Mouse (Mus musculus) NIH3T3 (cell line): ENCODE measurements around the gene Samd14.

Experiments
- DNase-seq: peaks from one replicate; pipeline ENCODE4 v3.0.0-alpha.2; 2012; ENCODE audit warnings: low read depth

Samd14 gene

DNA sequence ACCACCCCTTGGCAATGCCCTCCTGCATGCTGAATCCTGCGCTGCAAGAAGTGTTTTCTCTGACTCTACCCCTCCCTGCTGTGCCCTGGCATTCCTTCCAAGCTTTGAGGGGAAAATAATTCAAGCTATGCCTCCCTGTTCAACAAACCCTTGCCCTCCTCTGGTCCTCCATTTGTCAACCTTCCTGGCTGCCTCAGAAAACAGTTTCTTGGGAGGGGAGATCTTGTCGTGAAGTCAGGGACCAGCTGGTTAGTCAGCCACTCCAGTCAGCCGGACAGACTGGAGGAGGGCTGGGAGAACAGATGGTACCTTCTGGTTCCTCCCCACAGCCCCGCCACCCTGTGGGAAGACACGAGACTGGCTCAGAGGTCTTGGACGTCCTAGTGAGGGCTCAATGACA is 27.6 kb downstream of the Samd14 start:
- DNase-seq, result no peak

DNA sequence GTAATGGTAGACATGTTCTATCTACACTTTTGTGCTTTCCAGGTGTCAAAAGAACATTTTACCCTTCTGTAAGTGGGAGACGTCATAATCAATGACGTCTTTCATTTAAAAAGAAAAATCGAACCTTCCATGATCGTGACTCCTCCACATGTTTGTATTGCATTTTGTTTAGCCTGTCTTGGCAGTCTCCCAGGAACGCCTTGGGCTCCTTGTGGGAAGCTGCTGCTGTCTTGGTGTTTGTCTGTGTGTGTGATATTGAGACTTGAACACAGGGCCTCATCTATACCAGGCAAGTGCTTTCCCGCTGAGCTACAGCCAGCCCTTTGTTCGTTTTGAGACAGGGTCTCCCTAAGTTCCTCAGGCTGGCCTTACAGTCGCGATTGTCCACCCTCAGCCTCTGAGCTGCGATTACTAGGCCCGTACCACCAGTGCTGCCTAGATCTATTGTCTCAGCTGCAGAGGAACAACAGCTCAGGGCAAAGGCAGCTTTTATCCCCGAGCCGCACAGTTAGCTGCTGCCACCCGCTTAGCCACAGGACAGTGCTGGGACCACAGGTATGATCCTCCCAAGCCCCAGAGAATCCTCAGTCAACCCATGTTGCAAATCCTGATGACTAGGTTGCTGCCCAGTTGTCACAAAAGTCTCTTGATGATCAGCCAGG is 28.6 kb downstream of the Samd14 start:
- peak; percentile 31 for DNase-seq

DNA sequence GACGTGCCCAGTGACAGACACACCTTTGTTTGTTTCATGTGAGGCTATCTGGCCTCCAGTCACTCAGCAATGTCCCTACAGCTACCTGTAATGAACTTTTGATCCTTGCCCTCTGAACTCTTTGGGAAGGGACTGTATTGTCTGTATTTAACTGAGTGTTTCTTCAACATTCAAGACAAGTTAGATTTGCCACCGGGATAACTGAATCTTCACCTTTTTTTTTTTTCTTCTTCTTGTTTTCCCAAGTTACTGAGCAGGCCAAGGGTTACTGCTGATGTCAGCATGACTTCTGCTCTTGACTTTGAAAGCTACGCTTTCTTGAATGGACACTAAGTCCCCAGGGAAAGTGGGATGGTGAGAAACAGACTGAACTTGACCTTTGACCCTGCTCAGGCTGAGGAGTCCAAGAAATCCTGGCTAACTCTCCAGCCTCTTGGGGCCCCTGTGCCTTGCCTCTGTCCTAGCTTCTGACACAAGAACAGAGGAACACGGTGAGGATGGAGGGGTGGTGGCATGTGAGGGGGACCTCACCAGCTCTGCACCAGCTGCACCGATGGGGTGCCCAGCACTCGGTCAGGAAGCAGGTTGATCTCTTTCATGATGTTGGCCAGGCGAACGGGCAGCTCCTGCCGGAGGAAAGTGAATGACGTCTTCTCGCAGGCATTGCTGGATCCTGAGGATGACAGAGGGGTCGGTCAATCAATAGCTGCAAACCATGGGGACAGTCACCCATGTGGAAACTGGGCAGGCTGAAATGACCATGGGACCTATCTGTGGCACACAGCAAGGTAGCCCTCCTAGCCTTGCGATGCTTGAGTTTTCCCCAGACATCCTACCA is 29.4 kb downstream of the Samd14 start:
- DNase-seq, result no peak

DNA sequence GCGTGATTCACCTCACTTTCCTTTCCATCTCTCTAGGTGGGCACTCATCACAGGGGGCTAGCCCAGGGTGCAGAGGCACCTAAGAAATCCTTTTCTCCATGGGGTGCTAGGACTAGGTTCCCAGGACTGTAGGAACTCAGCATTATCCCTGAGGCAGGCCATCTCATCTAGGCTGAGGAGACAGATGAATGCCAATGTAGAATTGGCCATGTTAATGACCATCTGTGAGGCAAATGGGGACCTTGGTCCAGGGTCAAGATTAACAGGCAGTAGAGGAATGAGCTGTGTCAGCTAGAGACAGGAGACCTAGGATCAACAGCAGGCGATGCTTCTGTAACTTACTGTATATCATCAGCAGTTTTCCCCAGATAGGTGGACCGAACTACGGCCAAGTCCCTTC is 30.1 kb downstream of the Samd14 start:
- DNase-seq, result no peak

DNA sequence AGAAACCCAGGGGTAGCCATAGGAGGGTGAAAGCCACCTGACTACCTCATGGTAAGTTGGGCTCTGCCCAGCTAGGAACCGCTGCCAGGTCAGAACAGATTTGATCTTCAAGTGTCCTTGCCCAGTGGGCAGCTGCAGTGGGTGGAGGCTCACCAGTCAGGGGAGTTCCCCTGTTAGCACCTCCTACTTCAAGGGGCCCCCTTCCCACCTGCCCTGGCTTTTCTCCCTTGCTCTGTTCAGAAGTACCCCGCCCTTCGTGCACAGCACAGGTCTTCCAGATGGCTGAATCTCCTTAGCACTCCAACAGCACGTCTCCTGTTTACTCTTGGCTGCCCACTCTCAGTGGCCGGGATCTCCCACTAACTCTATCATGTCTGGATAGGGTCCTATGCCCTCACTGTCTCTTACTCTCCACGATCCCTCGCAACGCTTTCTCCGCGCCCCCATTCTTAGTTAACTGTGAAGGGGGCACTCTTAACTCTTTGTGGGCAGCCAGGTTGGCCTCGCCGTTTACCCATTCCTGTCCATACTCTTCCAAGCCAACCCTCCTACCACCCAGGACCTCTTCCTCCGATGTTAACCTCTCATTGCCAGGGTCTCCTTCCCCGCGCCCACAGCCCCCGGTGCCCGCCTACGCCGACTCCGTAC is 30.9 kb downstream of the Samd14 start:
- DNase-seq, result peak; percentile 33

DNA sequence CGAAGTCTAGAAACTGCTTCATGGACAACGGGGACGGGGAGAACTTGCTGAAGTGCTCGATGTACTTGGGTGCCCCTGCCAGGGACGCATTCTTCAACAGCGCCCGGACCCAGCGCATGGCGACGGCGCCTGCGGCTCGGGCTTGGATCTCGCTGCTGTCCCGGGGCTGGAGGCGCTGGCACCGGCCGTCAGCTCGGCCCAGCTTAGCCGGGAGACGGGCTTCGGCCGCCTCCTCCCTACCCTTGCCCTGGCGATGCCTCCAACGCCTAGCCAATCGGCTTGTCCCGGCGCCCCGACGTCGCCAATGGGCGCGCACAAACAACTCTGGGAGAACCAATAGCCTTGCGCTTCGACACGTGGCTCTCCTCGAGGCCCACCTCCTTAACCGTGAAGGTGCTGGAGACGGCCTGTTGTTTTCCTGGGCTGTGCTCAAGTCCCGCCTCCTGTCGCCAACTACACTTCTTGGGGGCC is 31.5 kb downstream of the Samd14 start, which contains the start of gene Pdk2:
TSS of gene Pdk2 (minus strand) at position 216 of the 471 bp plus-strand sequence.
- peak; percentile 97 for DNase-seq

DNA sequence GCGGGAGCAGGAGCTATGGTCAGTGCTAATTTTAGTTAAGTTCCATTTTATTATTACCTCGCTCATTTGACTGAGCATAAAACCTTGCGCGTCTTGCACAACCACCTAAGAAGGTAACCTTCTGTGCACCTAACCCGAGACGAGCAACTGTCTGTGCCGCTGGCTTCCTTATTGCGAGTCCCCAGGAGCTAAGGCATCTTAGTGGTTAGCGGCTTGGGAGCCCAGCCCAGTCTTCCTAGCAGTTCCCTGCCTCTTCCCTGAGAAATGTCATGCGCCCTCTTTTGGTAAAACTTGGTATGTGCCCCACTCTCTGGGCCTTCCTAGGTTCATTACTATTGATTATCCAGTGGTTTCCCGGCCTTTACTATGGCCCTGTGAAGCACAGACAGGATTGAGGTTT is 32.4 kb downstream of the Samd14 start:
- DNase-seq, result peak; percentile 93

DNA sequence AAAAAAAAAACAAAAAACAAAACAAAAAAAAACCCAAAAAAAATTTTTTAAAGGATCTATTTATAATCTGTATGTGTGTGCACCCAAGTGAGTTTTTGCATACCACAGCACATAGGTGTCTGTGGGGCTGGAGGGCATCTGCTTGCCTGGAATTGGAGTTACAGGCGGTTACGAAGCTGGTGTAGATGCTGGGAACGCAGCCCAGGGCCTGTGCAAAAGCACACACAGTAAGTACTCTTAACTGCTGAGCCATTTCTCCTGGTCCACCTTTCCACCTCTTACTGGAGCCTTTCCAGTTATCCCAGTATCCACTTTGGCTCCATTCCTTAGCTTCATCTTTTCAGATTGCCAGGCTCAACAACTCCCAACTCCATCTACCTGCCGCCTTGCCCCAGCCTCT is 33.4 kb downstream of the Samd14 start:
- no peak for DNase-seq

DNA sequence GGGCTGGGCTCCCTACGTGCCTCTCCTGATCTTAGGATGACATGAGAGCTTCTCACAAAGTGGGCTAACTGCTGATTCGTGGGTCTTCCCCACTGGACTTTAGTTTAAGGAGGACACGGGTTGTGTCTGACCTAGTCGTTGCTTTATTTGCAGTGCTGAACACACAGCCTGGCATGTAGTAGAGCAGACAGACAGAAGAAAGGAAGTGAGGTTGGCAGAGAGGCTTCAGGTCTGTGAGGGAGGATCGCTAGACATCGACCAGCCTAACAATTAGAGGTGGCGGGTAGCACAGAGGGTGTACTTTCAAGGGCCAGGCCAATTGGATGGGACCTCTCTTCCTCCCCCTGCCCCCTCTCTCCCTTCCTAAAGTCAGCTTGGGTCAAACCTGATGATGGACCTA is 33.9 kb downstream of the Samd14 start:
- no peak for DNase-seq

DNA sequence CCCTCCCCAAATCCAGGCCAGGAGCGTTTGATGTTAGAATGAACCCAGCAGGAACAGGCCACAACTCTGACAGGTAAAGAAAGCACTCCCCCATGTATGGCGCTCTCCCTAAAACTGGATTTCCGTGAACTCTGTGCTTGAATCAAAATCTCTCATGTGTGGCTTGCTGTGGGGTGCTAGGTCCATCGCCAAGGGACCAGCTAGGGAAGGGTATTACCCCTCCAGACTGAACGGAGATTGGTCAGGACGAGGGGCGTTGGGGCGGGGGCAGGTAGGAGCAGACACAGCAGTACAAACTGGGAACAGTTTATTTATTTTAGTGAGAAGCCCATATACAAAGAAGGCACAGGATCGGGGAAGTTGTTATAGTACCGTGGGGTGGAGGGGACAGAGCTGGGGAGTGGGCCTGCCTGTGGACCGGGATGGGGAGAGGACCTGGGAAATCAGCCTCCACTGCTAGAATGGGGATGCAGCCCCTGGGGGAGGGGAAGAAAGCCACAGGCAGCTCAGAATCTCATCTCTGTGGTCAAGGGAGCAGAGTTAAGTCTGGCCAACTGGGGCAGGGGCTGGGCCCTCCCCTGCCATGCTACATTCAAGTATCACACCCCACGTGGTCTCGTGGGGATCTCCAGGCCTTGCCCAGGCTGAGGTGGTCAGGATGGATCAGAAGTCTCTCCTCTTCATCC is 34.6 kb downstream of the Samd14 start:
- no peak for DNase-seq

DNA sequence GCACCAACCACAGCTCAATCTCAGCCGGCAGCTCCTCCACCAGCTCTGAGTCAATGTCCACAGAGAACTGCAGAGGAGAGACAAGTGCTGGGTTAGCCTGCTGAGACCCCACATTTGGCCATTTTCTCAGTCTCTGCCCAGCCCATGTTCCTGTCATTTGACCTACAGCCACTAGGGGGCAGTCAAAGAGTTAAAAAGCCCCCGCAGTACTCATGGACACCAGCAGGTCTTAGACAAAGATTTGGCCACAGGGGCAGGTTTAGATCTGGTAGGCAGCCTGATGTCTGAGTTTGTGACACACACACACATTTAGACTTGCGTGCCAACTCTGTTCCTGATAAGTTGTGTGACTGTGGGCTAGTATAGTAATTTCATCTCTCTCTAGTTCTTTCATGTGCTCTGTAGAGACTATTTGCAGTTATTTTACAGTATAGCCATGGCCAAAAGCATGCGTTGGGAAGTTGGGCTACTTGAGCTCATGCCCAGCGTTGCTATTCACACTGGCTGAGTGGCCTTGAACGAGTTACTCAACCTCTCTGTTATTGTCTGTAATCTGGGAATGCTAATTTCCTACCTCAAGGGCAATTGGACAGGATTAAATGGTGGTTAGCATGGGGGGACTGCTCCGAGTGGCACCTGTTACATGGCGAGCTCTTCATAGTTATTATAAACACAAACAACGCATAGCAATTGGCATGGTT is 37.5 kb downstream of the Samd14 start:
- DNase-seq, result peak; percentile 81

DNA sequence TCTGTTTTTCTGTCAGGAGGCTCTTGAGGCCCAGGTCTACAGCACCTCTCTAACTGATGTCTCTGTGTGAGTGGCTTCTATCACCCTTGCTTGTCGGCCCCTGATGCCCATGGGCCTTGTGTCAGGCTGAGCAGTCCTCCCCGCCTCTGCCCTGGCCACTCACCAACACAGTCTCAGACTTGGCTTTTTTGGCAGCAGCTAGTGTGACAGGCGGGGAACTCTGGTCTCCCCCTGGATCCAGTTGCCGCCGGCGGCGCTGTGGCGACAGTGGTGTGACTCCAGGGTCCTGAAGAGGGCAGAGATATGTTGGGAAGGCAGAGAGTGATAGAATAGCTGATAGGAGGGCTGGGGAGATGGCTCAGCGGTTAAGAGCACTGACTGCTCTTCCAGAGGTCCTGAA is 43.4 kb downstream of the Samd14 start:
- DNase-seq, result no peak

DNA sequence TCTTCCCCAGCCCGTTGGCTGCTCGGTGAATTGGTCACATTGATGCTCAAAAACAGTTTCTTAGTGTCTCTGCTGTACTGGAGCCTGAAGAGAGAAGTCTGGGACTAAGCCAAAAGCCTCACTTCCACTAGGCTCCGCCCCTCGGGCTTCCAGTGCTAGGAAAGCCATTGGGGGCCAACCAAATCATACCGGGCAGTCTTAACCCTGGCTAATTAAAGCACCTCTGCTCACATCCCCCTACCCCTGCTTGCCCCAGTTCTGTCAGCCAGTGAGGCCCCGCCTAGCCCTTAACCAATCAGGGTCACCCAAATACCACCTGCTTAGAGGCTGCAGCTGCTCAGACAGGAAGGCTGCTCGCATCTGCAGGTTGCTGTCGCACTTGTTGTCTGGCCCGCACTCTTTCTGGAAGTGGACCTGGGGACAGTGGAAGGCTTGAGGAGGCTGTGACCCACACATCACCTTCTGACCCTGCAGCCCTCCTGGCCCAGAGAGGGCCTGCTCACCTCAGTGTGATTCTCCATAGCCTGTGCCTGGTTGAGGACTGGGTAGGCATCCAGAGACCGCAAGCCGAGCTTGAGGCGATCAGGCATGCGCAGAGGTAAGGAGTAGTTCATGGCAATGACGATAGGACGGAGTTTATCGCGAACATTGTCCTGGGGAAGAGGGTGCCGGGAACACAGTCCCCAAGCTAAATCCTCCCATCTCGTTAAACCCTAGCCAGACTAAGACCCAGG is 47.3 kb downstream of the Samd14 start:
- no peak for DNase-seq

DNA sequence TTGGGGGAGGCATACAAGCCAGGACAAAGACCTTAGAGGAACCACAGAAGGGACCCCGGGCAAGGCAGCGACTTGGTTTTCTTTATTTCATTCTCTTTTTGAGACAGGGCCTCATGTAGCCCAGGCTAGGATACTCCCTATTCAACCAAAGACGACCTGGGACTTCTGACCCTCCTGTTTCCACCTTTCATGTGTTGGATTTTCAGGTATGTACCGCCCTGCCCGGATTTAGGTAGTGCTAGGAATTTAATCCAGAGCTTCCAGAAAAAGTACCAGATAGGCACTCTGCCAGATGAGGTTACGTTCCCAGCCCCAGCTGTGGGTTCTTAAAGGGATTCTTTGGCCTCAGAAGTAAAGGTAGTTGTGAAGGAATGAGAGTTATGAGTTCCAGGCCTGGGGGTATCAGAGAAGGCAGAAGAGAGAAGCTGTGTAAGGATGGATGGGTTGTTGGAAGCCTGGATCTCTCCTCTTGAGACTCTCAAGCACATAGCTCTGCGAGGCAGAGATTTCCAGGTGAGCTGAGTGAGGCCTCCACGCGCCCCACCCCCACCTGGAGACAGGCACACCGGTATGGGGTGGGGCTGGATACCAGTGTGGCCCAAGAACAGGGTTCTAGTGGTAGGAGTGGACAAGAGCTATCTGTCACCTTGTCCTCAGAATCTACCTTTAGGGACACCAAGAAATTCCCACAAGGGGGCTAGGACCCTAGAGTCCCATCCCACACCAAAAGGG is 59.7 kb downstream of the Samd14 start:
- no peak for DNase-seq

DNA sequence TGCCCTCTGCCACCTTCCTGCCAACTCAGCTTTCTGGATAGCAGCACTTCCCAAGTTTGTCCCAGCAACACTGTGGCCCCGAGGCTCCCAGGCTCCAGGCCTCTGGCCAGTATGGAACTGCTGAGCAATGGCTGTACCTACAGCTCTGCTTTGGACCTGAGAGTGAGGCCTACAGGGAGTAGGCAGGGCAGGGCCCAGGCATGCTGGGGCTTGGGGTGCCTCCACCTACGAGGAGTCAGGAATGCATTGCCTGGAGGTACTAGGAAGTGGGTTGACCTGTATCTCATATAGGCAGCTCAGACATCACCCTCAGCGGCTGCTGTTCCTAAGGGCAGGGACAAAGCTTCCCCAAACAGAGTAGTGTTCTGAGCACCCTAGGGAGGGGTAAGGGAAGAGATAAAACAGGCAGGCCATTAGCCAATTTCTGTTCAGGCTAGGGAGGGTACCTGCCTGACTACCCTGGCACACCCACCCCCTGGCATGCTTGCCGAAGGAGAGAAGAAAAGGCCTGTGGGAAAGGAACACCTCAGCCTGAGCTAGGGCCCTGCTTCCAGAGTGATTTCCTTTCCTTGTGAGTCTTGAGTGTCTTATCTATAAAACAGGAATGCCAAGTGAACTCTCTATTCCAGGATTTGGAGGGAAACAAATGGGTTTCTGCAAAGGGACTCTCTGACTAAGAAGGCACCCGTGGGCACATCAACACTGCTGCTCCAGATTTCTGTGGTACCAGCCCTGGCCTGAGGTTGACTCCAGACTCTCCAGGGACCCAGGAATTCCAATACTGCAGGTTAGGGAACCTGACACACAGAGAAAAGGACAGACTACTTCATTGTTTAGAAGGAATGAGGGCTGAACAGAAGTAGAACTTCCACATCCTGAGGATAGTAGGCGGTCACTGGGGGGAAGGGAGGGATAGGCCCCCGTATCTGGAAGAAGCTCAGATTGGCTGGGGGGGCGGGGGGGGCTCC is 60.7 kb downstream of the Samd14 start:
- DNase-seq, result no peak

DNA sequence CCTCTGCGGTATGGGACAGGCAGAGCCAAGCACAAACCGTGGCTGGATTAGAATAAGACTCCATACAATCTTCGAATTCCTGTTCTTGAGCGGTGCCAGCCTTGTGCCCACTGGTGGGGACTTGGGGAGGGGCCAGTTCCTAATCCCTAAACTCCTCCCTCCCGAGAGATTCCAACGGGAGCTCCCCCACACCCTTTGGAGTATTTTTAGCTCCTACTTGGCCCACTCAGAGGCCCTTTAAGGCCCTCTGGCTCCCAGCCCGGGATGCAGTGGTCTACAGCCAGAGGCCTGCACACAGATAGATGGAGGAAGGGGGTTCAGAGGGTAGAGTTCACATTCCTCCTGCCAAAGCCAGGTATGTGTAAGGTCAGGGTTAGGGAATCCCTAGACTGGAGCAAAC is 61.6 kb downstream of the Samd14 start:
- DNase-seq, result peak; percentile 68

DNA sequence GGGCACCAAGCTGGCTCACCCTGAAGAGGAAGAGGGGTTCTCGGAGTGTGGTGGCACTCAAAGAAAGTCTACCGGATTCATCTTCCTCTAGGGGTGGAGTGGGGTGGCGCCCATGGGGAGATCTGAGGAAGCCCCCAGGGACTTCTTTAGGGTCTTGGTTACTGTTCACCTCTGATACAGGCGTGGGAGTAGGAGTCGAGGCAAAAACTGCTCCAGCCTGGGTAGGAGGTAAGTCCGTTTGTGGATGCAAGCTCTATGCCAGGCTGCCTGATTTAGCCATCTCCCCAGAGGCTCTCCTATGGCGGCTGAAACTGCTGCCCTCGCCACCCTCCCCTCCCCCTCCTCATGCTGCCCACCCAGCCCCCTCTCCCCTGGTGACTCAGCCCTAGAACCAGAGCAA is 62.5 kb downstream of the Samd14 start:
- DNase-seq, result peak; percentile 30

DNA sequence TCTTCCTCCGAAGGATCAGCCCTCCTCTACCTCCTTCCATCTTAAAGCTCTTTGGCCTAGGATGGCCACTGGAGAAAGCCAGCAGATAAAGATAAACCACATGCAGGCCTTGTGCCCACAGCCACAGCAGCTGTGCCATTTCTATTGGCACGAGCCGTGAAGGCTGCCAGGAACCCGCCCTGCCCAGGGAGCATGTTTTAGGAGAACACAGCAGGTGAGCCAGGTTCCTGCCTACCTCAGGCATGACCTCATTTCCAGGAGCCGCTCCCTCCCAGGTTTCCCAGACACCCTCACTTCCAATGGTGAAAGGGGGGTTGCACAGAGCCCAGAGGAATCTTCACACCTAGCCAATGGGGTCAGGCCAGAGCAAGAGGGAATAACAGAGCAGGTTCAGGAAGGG is 63.1 kb downstream of the Samd14 start:
- no peak for DNase-seq

DNA sequence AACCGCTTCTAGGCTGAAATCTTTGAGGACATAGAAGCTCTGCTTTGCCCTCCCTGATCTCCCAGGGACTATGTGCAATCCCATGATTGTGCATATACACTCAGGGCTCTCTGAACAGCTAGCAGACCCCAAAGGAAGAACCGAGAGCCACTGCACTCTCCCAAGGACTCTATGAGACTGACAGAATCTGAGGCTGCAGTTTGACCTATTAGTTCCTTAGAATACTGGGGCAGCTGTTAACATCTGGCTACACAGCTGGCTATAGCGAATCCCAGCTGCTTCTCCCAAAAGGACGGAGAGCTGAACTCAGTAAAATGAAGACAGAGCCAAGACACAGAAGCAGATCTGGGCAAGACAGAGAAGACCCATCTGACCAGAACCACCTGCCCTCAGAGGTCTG is 64.2 kb downstream of the Samd14 start:
- no peak for DNase-seq
